Mouse (Mus musculus) left cerebral cortex, adult 9 months (tissue): ENCODE measurements at regions not wholly inside any gene's neighbourhood (a gene's known extent, or its start where the extent isn't known, plus 50 kb on each side); places are given as distances from the start of the nearest gene placed in this dataset.

Experiments used
- DNase-seq, 2 experiments: peaks; one replicate each; pipeline ENCODE4 v3.0.0; 2022; ENCODE audit warnings: low spot score in 2 of 2

DNA sequence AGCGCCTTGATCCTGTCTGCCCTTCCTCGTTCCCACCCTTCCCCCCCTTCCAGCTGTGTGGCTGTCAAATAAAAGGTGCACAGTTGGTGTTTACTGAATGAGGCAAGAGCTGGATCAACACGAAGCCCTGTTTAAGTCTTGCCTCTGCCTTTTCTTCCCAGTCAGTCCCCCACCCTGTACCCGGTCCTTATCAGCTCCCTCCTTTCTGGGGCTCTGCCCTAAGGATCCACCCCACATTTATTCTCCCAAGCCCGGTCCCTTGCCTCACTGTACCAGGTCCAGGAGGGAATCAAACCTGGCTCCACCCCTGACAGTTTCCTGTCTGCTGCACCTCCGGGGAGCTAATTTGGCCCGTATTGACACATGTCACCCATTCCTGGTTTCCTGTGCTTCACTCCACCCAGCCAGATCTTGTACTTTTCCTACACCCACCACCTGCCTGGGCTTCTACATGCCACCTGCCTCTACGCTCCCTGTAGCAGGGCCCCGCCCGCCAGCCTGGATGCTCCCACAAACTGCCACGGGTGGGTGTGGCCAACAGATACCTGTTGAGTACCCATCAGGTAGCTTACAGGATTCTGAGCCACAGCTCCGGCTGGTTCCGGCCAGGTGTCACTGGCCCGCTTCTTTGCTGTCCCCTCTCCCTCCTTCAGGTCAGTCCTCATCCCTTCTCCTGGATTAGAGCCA, 76.4 kb downstream of the Zfp169 start:
- DNase-seq: peak in 1 of 2 experiments; percentile 0
